Mouse (Mus musculus) embryonic facial prominence, embryonic 14.5 days (tissue): ENCODE data around the gene Cntn3. TPM values are rescaled to one million over a fixed set of nuclear protein-coding genes. Genes with fewer than 3 reads are reported as not detected.
"Not testable (repeated sequence)": the region's sequence is repeated elsewhere in the genome, so short reads cannot be mapped to it uniquely, and the experiment has no call there.

Experiments
- ATAC-seq: fragments of 200-750 bp; cut with Nextera tagmentation; 2 replicates; pipeline ENCODE4 v1.8.0; 2017; ENCODE audit warnings: low read depth, moderate number of reproducible peaks, moderate TSS enrichment
- DNase-seq: peaks from one replicate; pipeline ENCODE4 v3.0.0-alpha.2; 2015; ENCODE audit warnings: low spot score
- H3K27ac ChIP-seq: fragments of 300-500 bp; sonication (generic); replicated peaks from 2 replicates; pipeline ENCODE4 v1.5.1; 2014; ENCODE audit warnings: low read depth, mild to moderate bottlenecking, low read length, moderate library complexity
- H3K27me3 ChIP-seq: fragments of 300-500 bp; sonication (generic); replicated peaks from 2 replicates; pipeline ENCODE4 v1.6.1; 2014; ENCODE audit warnings: low read length; ENCODE audit not compliant: control insufficient read depth, insufficient read depth
- H3K36me3 ChIP-seq: fragments of 300-500 bp; sonication (generic); 2 replicates; pipeline ENCODE4 v1.6.1; 2014; ENCODE audit warnings: low read length, mixed read lengths; ENCODE audit not compliant: control insufficient read depth, insufficient read depth
- H3K4me1 ChIP-seq: fragments of 300-500 bp; sonication (generic); 2 replicates; pipeline ENCODE4 v1.6.1; 2014; ENCODE audit warnings: antibody characterized with exemption, low read length; ENCODE audit not compliant: control insufficient read depth, insufficient read depth
- H3K4me2 ChIP-seq: fragments of 300-500 bp; sonication (generic); 2 replicates; pipeline ENCODE4 v1.6.1; 2014; ENCODE audit warnings: low read depth, mild to moderate bottlenecking, low read length, moderate library complexity, mixed read lengths
- H3K4me3 ChIP-seq: fragments of 300-500 bp; sonication (generic); 2 replicates; pipeline ENCODE4 v1.5.1; 2014; ENCODE audit warnings: low read depth, mild to moderate bottlenecking, low read length
- H3K9ac ChIP-seq: fragments of 300-500 bp; sonication (generic); 2 replicates; pipeline ENCODE4 v1.6.1; 2014; ENCODE audit warnings: low read depth, mild to moderate bottlenecking, low read length, moderate library complexity, mixed read lengths
- H3K9me3 ChIP-seq: fragments of 300-500 bp; sonication (generic); 2 replicates; pipeline ENCODE4 v1.6.1; 2016; ENCODE audit warnings: low read length; ENCODE audit not compliant: control insufficient read depth
- WGBS: fragments of 180-500 bp; shearing (Covaris S2); extraction: QIAGEN DNeasy Blood & Tissue Kit; methylation state at CpG from one replicate; pipeline ENCODE4 v1.1.7; 2014; 5-methylcytosine and 5-hydroxymethylcytosine counted together
- polyA plus RNA-seq: library from polyadenylated mRNA; unstranded; fragments of >200 nt; fragmentation: Nextera tagmentation; extraction: Ambion mirVana; gene quantifications from 2 replicates; pipeline ENCODE4 v1.2.1, GENCODE M21; 2014

The Cntn3 gene
- polyA plus RNA-seq: 2.2 and 2.8 TPM in 2 replicates

GRCm38 (mm10) chr6:102573001-102573400 lies at the start of gene Cntn3:
TSS of gene Cntn3 (minus strand) at chr6:102573101.
- not testable (repeated sequence) for H3K4me2 ChIP-seq, H3K4me1 ChIP-seq, H3K27ac ChIP-seq, DNase-seq, H3K27me3 ChIP-seq, H3K36me3 ChIP-seq, H3K4me3 ChIP-seq, ATAC-seq, H3K9me3 ChIP-seq, H3K9ac ChIP-seq
- WGBS: 100% methylated on average over 4 of the region's 20 CpGs

- Histone ChIP-seq H3K9ac (no peak overlapping the region), H3K4me2 (no peak overlapping the region), H3K27ac (no peak overlapping the region), H3K9me3 (no peaks in the 10 kb centered on the region), H3K27me3 (no peaks in the 10 kb centered on the region), H3K4me3 (no peak overlapping the region), H3K4me1 (no peaks in the 10 kb centered on the region), H3K36me3 (no peaks in the 10 kb centered on the region)
- DNase-seq (no peak), ATAC-seq (no peak)
- WGBS: 72% methylated on average over 2 of the region's 2 CpGs
These were observed 27.9 kb upstream of the Cntn3 start for GRCm38 (mm10) chr6:102600773-102601172.

- DNase-seq (peak; percentile 2), ATAC-seq (no peak)
- Histone ChIP-seq H3K4me1 (no peaks in the 10 kb centered on the region), H3K36me3 (no peaks in the 10 kb centered on the region), H3K27ac (no peak overlapping the region), H3K9me3 (no peaks in the 10 kb centered on the region), H3K9ac (no peak overlapping the region), H3K4me2 (no peak overlapping the region), H3K27me3 (no peaks in the 10 kb centered on the region), H3K4me3 (no peak overlapping the region)
- WGBS: 66% methylated on average over 2 of the region's 2 CpGs
These were observed 24.9 kb upstream of the Cntn3 start for GRCm38 (mm10) chr6:102597756-102598155.

GRCm38 (mm10) chr6:102590151-102590550 lies 17.2 kb upstream of the Cntn3 start:
- Histone ChIP-seq H3K4me3 (no peak overlapping the region), H3K27me3 (no peaks in the 10 kb centered on the region), H3K9me3 (no peaks in the 10 kb centered on the region), H3K4me1 (no peaks in the 10 kb centered on the region), H3K9ac (no peak overlapping the region), H3K27ac (no peak overlapping the region), H3K4me2 (no peak overlapping the region), H3K36me3 (no peaks in the 10 kb centered on the region)
- 93% methylated on average over 4 of the region's 4 CpGs for WGBS
- no peak for ATAC-seq
- no peak for DNase-seq

- DNase-seq (peak; percentile 65), ATAC-seq (peak; percentile 53; the same call in 1 of the 2 replicates)
- no peaks in the 10 kb centered on the region for H3K36me3 ChIP-seq
- H3K4me1 ChIP-seq: no peaks in the 10 kb centered on the region
- H3K27ac ChIP-seq: no peak overlapping the region
- no peaks in the 10 kb centered on the region for H3K27me3 ChIP-seq
- WGBS: 59% methylated on average over 4 of the region's 4 CpGs
- H3K9me3 ChIP-seq: no peaks in the 10 kb centered on the region
- no peak overlapping the region for H3K4me3 ChIP-seq
- no peak overlapping the region for H3K4me2 ChIP-seq
- no peak overlapping the region for H3K9ac ChIP-seq
These were observed 16.4 kb upstream of the Cntn3 start for GRCm38 (mm10) chr6:102589311-102589710.

- Histone ChIP-seq H3K4me2 (no peak overlapping the region), H3K9me3 (no peaks in the 10 kb centered on the region), H3K4me1 (no peaks in the 10 kb centered on the region), H3K36me3 (no peaks in the 10 kb centered on the region), H3K27me3 (no peaks in the 10 kb centered on the region), H3K9ac (no peak overlapping the region), H3K4me3 (no peak overlapping the region), H3K27ac (no peak overlapping the region)
- ATAC-seq (no peak), DNase-seq (no peak)
These were observed 13.2 kb upstream of the Cntn3 start for GRCm38 (mm10) chr6:102586056-102586455.

GRCm38 (mm10) chr6:102583578-102583977 lies 10.7 kb upstream of the Cntn3 start:
- Histone ChIP-seq H3K4me2 (no peak overlapping the region), H3K9me3 (no peaks in the 10 kb centered on the region), H3K36me3 (no peaks in the 10 kb centered on the region), H3K4me3 (no peak overlapping the region), H3K4me1 (no peaks in the 10 kb centered on the region), H3K27ac (no peak overlapping the region), H3K27me3 (no peaks in the 10 kb centered on the region), H3K9ac (no peak overlapping the region)
- DNase-seq (no peak), ATAC-seq (no peak)
- 77% methylated on average over 2 of the region's 2 CpGs for WGBS

- no peak overlapping the region for H3K9ac ChIP-seq
- H3K4me2 ChIP-seq: no peak overlapping the region
- peaks cover 13% of the 10 kb centered on the region for H3K27me3 ChIP-seq
- H3K9me3 ChIP-seq: no peaks in the 10 kb centered on the region
- DNase-seq: no peak
- no peak for ATAC-seq
- 70% methylated on average over 1 of the region's 1 CpGs for WGBS
- H3K36me3 ChIP-seq: no peaks in the 10 kb centered on the region
- peaks cover 4% of the 10 kb centered on the region; the same call in 1 of the 2 replicates for H3K4me1 ChIP-seq
- H3K4me3 ChIP-seq: no peak overlapping the region
- no peak overlapping the region for H3K27ac ChIP-seq
These were observed 5.4 kb downstream of the Cntn3 start for GRCm38 (mm10) chr6:102567496-102567895.

- Histone ChIP-seq H3K36me3 (no peaks in the 10 kb centered on the region), H3K27me3 (peaks cover 15% of the 10 kb centered on the region), H3K4me2 (no peak overlapping the region), H3K9me3 (no peaks in the 10 kb centered on the region), H3K27ac (no peak overlapping the region), H3K4me1 (peaks cover 4% of the 10 kb centered on the region; the same call in 1 of the 2 replicates), H3K9ac (no peak overlapping the region), H3K4me3 (no peak overlapping the region)
- 96% methylated on average over 1 of the region's 1 CpGs for WGBS
- no peak for ATAC-seq
- DNase-seq: no peak
These were observed 7.7 kb downstream of the Cntn3 start for GRCm38 (mm10) chr6:102565228-102565627.
